Mouse (Mus musculus) spleen, adult 2 months (tissue): ENCODE results near the gene Fcrls.

Experiments used
- CTCF ChIP-seq: fragments of 200-500 bp; IDR thresholded peaks from 2 replicates; pipeline ENCODE4 v1.5.1; 2011; ENCODE audit warnings: mild to moderate bottlenecking, inconsistent platforms; ENCODE audit not compliant: insufficient read depth, insufficient read length, insufficient replicate concordance; ENCODE audit errors: extremely low read depth
- POLR2A ChIP-seq: fragments of 200-500 bp; IDR thresholded peaks from 2 replicates; pipeline ENCODE4 v1.6.1; 2011; ENCODE audit warnings: low read depth, low read length, inconsistent platforms

DNA sequence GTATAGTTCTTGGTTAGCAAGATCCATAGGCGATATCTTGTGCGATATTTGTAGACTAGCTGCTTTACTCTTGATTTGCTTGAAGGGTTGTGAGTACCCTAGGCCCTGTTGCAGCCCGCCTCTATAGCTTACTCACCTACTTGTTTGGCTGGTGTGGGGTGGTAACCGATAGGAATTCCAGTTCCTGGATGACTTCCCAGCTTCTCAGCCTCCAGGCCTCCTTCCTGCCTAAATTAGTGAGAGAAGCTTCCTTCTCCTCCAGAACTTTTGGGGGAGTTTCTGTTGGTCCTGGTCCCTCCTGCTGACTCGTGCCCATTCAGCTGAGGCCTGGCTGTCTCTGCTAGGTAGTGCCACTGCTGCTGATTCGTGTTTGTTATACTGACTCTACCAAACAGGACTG lies 14.0 kb downstream of the Fcrls start:
- TF ChIP-seq POLR2A (no peak), CTCF (no peak)
